Mouse (Mus musculus) cerebellum, adult 11-12 months (tissue): ENCODE measurements around the gene Bend4.

ENCODE experiments used
- DNase-seq: peaks from one replicate; pipeline ENCODE4 v3.0.0; 2022

Bend4 gene

DNA sequence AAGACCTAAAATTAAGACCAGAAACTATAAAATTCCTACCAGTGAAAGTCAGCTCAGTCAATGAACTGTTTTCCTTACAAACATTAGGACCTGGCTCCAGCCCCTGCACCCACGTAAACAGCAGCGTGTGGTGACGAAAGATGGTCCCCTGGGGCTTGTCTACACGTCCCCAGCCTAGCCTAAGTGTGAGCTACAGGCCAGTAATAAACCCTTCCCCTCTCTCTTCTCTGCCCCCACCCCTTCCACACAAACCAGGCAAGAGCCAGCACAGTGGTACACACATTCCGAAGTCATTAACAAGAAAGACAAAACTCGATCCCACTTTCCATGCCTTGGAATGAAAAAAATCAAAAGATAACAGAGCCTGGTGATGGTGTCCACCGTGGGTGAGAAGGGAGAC is 16.6 kb downstream of the Bend4 start:
- no peak for DNase-seq

DNA sequence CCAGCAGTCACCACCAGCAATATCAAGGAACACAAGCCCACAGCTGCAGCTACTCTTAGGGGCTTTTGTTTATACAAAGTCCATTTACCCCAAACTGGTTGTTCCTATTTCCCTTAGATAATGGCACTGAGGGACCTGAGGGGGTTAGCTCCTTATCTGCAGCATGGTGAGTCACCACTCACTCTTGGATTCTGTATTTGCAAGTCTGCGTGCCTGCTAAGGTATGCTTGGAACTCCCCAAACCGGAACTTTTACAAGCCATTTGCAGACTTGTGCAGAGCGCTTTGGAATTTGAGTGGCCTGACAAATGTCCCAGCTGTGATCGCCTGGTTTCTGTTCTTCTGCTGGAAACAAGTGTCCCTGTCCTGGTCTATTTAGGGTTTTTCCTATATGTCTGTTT is 17.7 kb downstream of the Bend4 start:
- DNase-seq, result no peak

DNA sequence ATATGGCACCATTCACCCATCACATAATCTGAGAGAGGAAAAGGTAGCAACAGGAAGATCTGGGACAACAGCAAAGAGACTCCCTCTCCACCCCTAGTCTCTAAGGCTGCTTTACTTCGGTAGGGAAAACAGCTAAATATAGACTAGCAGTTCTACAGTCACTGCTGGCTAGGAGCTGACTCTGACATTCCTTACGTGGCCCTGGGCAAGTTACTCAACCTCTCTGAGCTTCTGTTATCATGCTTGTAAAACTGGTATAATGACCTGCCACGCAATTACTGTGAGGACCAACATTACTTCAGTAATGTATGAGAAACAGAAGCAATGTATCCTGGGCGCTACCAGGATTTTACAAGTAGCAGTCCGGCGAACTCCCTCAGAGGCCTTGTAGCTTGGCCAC is 19.7 kb downstream of the Bend4 start:
- no peak for DNase-seq

DNA sequence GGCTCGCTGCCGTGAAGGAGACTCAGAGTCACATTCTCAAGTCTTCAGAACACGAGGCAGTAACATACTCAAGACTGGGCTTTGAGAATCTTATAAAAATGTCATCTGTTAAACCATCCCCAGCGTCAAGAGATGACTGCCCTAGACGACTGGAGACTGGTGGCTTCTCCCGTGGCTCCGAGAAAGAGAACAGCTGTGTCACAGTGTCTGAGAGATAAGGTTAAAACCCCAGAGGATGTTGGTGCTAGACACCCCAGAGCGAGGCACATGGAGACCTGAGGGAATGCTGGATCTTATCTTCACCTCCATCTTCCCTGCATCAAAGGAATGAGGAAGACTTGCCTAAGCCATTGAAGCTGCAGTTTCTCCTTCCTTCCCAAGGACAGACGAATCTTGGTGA is 23.2 kb downstream of the Bend4 start:
- no peak for DNase-seq

DNA sequence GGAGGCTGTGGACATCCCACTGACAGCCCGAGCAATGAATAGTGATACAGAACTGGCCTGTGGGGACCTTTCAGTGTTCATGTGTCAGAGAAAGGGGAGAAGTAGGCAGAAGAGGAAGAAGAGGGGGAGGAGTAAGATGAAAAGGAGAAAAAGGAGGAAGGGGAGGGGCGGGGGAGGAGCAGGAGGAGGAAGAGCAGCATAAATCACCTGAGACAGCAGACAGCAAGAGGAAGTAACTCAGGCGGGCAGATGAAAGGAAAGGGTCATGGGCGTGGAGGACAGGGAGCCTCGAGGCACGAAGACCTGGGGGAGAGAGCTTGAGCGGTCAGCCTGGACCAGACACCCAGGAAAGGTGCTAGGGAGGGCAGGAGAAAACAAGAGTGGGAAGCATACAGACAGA is 23.7 kb downstream of the Bend4 start:
- no peak for DNase-seq

DNA sequence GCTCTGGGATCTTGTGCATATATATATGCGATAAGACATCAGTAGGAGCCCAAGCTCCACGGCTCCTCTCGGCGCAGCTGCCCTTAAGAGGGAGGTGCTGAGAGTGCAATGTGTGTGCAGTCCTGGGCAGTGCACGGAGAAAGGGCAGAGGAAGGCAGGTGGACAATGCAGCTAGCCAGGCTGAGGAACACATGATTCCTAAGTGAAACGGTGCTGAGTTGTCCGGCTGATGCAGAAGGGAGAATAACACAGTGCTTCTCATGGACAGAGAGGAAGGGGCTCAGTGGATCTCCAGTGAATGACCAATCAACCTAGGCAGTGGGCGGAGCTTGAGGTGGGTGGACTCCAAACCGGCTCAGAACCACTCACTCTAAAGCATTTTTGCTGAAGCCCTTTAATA is 26.5 kb downstream of the Bend4 start:
- no peak for DNase-seq

DNA sequence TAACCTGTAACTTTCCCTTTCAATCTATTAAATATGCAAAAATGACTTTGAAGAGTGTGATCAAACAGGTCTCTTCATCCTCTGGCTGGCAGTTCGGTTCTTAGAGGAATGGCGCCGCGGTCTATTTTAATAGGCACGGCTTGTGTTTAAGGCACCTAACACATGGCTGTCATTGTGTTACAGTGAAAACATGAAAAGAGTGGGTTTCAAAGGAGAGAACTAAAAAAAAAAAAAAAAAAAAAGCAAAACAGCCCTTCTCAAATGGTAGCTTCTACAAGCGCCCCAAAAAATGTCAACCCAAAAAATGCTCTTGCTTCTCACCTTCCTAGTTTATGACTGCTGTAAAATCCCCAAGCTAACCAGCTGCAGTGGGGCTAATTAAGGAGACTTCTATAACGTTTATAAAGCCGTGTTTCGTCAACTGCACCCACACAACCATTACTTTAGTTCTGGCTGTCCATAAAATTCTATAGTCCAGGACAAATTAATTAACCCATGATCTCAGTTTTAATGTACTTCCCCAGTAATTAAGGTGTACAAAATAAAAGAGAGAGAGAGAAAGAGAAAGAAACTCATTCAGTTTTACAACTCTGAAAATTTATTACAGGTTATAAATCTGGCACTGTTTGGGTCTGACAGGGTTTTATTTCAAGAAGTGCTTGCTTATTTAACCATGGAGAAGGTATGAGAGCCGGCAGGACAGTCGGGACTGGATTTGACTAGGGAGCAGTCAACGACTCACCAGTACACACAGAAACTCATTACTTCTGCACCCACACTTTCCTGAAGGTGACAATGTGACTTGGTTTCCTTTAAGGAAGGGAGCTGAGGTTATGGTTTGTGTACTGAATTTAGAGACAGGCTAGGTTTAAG is 27.3 kb downstream of the Bend4 start:
- DNase-seq, result no peak

DNA sequence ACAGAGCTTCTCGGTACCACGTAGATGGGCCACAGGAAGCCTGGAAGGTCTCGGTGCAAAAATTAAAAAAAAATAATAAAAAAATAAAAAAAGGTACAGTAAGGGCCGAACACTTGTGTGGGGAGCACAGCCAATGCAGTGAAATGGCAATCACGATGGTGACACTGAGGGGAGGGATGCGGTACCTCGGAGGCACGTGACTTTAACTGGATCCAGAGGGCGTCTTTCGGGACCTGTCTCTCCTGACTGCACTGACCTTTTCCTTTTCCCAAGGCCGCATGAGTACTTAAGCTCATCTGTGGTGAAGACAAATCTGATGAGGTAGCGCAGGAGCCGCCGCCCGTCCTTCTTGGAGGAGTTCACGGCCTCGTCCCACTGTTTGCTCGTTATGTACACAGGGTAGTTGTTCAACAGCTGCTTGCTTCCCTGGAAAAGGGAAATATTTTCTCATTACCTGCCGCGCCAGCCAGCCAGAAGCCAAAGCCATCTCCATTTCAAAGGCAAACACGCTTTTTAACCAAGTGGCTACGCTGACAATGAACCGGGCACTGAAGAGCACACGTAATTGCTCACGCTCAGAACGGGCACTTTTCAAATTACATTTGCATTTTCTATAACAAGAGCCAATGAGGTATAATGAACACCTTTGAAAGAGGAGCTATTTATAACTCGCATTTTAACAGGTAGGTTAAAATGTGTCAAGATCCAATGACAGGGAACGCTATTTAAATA is 28.1 kb downstream of the Bend4 start:
- no peak for DNase-seq

DNA sequence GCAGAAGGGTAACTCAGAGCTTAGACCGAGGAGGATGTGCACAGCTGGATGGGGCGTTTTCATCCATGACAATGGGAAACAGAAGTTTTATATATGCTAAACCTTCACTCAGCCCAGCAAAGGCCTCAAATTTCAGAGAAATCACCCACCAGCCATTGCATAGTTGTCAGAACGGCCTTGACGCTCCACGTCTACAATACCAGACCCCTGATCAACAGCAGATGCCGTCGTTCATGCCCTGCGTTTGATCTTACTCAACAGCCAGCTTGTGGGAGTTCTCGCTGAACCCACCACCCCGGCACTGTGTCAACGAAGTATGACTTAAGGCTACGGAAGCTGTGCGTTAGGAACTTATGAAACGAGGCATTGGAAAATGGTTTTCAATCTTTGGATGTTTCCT is 30.9 kb downstream of the Bend4 start:
- no peak for DNase-seq

DNA sequence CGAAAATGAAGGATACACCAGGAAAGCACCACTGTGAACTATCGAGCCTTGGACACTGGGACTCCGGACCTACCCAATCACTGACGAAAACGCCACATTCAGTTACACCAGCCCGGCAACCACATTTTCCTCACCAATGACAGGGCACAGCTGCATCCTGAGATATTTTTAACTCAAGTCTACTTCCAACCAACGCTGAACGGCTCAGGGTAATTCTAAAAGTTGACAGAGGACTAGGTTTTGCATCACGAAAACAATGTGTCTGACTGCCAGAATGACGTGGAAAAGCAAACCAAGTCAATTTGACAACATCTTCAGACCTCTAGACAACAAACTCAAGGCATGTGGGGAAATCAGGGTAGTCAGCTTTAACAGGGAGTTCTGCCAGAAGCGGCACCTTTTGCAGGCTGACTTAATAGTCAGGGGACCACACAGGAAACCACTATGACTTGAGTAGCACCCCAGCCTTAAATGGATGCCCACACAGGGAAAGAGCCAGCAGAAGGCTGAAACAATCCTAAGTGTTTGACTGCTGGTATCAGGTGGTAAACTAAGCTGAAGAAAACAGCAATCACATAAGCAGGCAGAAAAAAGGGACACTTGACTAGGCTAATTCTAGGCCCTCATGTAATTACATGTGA is 32.8 kb downstream of the Bend4 start:
- no peak for DNase-seq

DNA sequence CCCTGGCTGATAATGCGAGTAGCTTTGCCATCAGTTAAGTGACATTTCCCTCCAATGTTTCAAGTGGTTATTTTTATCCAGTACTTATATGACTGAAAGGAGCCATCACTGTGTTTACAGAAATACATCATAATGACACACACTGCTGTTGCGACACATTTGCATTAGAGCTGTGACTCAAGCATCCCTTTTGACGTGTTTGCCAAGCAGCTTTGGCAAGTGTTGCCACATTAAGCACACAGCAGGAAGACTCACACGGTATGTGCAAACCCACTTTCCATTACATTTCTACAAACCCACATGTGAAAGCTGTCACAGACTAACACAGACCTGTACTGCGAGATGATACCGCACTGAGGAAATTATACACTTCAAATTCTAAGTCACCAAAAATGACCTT is 34.2 kb downstream of the Bend4 start:
- no peak for DNase-seq

DNA sequence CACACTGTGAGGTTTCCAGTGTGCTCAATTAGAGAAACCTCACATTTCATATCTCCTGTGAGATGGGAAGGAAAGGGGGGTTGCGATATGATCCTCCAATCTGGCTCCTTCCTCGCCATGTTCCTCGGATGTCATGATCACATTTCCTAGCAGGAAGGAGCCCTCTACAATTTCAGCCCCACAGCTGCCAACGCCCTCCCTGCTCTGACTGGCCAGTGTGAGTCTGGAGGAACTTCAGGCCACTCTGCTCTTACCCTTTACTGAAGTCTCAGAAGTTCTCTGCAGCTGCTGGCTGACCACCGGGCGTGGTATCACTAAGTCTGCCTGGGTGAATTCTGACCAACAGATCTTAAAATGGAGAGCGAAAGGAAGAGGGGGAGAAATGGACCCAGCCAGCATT is 45.6 kb downstream of the Bend4 start:
- DNase-seq, result no peak

DNA sequence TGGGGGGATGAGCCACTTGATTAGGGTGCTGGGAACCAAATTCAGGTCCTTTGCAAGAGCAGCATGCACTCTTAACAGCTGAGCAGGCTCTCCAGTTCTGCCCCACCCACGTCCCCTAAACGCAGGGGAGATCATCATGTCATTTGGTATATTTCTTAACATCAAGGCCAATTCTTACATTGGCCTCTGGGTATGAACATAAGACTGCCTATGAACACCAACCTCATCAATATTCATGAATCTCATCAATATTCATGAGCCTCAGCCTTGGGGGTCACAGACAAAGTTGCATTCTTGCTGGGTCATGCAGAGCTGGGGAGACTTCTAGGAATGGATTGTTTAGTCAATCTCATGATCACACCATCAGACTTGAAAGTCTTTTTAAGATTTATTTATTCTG is 46.4 kb downstream of the Bend4 start:
- no peak for DNase-seq

DNA sequence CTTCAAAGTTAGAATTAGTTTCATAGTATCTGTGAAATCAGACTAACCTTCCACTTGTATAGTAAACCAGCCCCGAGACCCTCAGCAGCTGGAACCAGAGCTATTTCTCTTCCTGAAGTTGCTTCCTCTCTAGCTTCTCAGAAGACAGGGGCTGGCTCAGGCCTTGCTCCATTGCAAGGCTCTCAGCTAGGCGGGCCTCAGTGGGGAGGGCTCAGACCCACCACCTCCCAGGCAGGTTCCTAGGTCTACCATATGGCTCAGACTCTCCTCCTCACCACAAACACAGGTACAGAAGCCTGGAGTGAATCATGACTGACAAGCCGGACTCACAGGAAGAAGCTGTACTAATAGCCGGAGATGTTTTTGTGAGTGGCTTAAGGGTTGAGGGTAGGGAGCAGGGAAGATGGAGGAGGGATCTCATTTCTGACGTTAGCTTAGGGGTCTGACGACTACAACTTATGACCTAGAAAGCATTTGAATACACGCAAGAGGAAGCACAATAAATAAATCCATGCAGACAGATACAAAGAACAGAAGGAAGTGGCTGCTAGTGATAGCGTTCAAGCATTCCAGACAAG is 51.0 kb downstream of the Bend4 start:
- DNase-seq, result no peak

DNA sequence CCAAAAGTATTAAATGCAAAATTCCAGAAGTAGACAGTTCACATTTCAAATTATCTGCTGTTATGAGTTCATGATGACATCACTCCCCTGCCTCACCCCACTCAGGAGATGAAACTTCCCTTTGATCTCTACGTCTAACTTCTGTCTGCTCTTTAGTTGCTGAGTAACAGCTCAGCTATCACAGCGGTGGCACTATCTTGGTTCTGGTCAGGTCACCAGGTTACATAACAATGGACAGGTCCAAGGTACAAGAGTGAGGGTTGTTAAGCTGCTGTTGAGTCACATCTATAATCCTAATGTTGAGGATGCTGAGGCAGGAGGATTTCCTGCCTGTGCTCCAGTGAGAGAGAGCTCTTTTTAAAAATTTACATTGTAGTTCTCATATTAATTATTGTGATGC is 65.2 kb downstream of the Bend4 start:
- no peak for DNase-seq

DNA sequence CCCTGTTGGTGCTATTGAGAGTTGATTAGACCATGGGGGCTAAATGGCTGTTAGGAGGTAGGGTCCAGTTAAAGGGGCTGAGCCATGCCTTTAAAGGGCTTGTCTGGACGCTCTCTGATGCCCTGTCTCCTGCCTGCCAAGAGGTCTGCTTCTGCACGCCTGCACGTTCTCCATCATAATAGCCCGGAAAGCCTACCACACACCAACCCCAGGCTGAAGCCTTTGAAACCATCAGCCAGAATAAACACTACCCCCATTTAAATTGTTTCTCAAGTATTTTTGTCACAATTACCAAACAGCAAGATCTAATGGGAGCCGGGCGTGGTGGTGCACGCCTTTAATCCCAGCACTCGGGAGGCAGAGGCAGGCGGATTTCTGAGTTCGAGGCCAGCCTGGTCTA is 65.8 kb downstream of the Bend4 start:
- DNase-seq, result no peak

DNA sequence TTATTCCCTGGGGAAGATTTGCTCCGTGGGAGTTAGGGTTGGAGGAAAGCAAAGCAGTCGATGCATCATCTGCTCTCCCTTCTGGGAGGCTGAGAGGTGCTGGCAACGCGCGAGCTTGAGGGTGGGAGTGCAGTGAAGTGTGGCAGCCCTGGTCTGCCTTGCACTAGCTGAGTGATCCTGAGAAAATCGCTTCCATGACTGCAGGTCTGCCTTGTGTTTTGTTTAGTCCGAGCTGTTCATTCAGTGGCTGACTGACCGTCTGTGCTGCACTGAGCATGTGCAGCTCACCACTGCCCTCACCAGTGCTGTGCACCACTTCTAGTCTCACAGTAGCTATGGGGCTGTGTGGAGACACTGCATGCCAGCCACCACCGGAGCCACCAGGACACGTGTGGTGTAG is 79.2 kb downstream of the Bend4 start:
- no peak for DNase-seq

DNA sequence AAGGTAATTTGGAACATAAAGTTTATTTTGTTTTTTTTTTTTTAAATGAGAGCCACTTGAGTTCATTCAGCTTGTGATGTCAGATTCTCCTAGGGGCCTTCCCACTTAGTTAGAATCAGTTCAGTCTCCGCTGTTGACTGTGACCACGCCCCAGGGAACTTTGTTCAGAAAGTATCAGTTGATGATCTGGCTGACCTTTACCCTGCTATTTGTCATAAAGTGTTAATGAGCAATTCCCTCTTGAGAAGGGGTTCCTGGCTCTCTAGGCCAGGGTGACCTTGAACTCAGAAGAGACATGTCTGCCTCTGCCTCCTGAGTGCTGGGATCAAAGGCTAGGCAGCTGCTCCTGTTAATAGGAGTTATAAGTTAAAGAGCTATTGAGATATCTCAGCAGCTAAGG is 81.0 kb downstream of the Bend4 start:
- DNase-seq, result no peak
